27 mouse cellular contexts compared by ENCODE assay signal in genomic region chr5:21143032-21143431, GRCm38 (mm10).
"Had no signal": no experiment of that assay in that cellular context is flagged by ENCODE, and none has a peak within 500 bp of the region (broad histone marks: within the 10 kb centered on the region; RNA-seq: fewer than 3 reads in every experiment).

No protein-coding gene starts in this region.

- H3K4me2 ChIP-seq: limb, embryonic 12.5 days; limb, embryonic 13.5 days; limb, embryonic 15.5 days; liver, embryonic 11.5 days; liver, embryonic 12.5 days; liver, embryonic 13.5 days; liver, embryonic 15.5 days; lung, embryonic 14.5 days; lung, embryonic 15.5 days; midbrain, embryonic 11.5 days; midbrain, embryonic 12.5 days; midbrain, embryonic 13.5 days; midbrain, embryonic 15.5 days; neural tube, embryonic 12.5 days had no signal

- DNase-seq: layer of hippocampus, postnatal 36 days; liver; liver, embryonic 13.5 days; liver, postnatal 0 days; lung, embryonic 14.5 days; lung, postnatal 4 days; midbrain, embryonic 14.5 days had no signal

- ATAC-seq: liver, embryonic 12.5 days; liver, postnatal 0 days; midbrain, embryonic 13.5 days; midbrain, embryonic 15.5 days; midbrain, embryonic 16.5 days had no signal

- H3K36me3 ChIP-seq: limb, embryonic 10.5 days; limb, embryonic 12.5 days; limb, embryonic 13.5 days; limb, embryonic 15.5 days; liver, embryonic 12.5 days; liver, embryonic 13.5 days; liver, embryonic 15.5 days; lung, embryonic 15.5 days; midbrain, embryonic 10.5 days; midbrain, embryonic 12.5 days; midbrain, embryonic 13.5 days; midbrain, embryonic 15.5 days; neural tube, embryonic 12.5 days had no signal

- H3K4me3 ChIP-seq: left cerebral cortex, adult 2 months; limb, embryonic 10.5 days; limb, embryonic 12.5 days; limb, embryonic 13.5 days; limb, embryonic 15.5 days; liver, embryonic 12.5 days; liver, embryonic 13.5 days; liver, embryonic 15.5 days; lung, embryonic 15.5 days; megakaryocyte, embryonic 14.5 days; midbrain, embryonic 10.5 days; midbrain, embryonic 12.5 days; midbrain, embryonic 13.5 days; midbrain, embryonic 15.5 days; myocyte; neural tube, embryonic 12.5 days had no signal

- H3K9ac ChIP-seq: limb, embryonic 12.5 days; limb, embryonic 13.5 days; limb, embryonic 15.5 days; liver, embryonic 12.5 days; liver, embryonic 13.5 days; liver, embryonic 14.5 days; liver, embryonic 15.5 days; liver, postnatal 0 days; lung, embryonic 14.5 days; lung, embryonic 15.5 days; midbrain, embryonic 12.5 days; midbrain, embryonic 13.5 days; midbrain, embryonic 15.5 days; neural tube, embryonic 12.5 days had no signal

- H3K9me3 ChIP-seq: limb, embryonic 10.5 days; limb, embryonic 12.5 days; limb, embryonic 13.5 days; limb, embryonic 15.5 days; liver, embryonic 12.5 days; liver, embryonic 13.5 days; liver, embryonic 15.5 days; lung, embryonic 15.5 days; megakaryocyte, embryonic 14.5 days; midbrain, embryonic 10.5 days; midbrain, embryonic 12.5 days; midbrain, embryonic 13.5 days; midbrain, embryonic 15.5 days; neural tube, embryonic 12.5 days had no signal

- H3K27me3 ChIP-seq: limb, embryonic 12.5 days; limb, embryonic 13.5 days; limb, embryonic 15.5 days; liver, embryonic 12.5 days; liver, embryonic 13.5 days; liver, embryonic 15.5 days; lung, embryonic 15.5 days; megakaryocyte, embryonic 14.5 days; midbrain, embryonic 12.5 days; midbrain, embryonic 13.5 days; midbrain, embryonic 15.5 days; neural tube, embryonic 12.5 days had no signal

- H3K27ac ChIP-seq: left cerebral cortex, adult 2 months; limb, embryonic 10.5 days; limb, embryonic 12.5 days; limb, embryonic 13.5 days; limb, embryonic 15.5 days; liver, embryonic 13.5 days; liver, embryonic 14.5 days; liver, embryonic 15.5 days; lung, embryonic 15.5 days; macrophage; midbrain, embryonic 10.5 days; midbrain, embryonic 12.5 days; midbrain, embryonic 13.5 days; midbrain, embryonic 15.5 days; neural tube, embryonic 12.5 days had no signal

- H3K4me1 ChIP-seq: midbrain, embryonic 12.5 days; midbrain, embryonic 15.5 days; neural tube, embryonic 12.5 days had no signal
